Mouse (Mus musculus): ENCODE data around the gene Lypd5. TPM values are rescaled to one million over a fixed set of nuclear protein-coding genes. Genes with fewer than 3 reads are reported as not detected.

The Lypd5 gene
- polyA plus RNA-seq, 1 experiment from 2014 or later: not detected

GRCm38 (mm10) chr7:24368946-24369345 lies 19.9 kb downstream of the Lypd5 start:
- peaks cover 9% of the 10 kb centered on the region for H3K4me1 ChIP-seq (replicated peaks; ENCODE audit: control insufficient read depth, insufficient read depth, low read length)
- no peaks in the 10 kb centered on the region for H3K27me3 ChIP-seq (replicated peaks; ENCODE audit: control insufficient read depth, insufficient read depth, low read length)
- ATAC-seq: no peak
- H3K36me3 ChIP-seq (ENCODE audit: control insufficient read depth, insufficient read depth): no peaks in the 10 kb centered on the region
- H3K4me2 ChIP-seq (ENCODE audit: low read length): no peak overlapping the region
- no peak overlapping the region for H3K9ac ChIP-seq (replicated peaks; ENCODE audit: low read depth, low read length)
- H3K27ac ChIP-seq (ENCODE audit: low read length): no peak overlapping the region
- no peak overlapping the region for H3K4me3 ChIP-seq (replicated peaks; ENCODE audit: low read length)
- no peaks in the 10 kb centered on the region for H3K9me3 ChIP-seq (ENCODE audit: control insufficient read depth, low read length)
- WGBS: 89% methylated on average over 7 of the region's 7 CpGs

GRCm38 (mm10) chr7:24369731-24370541 lies 20.9 kb downstream of the Lypd5 start, which contains the start of gene Kcnn4:
Kcnn4 (plus strand) TSS chr7:24370263.
- Histone ChIP-seq H3K4me2 (ENCODE audit: low read length) (no peak within 1 kb of the TSS), H3K9me3 (ENCODE audit: control insufficient read depth, low read length) (no peaks in the 10 kb centered on the region), H3K9ac (replicated peaks; ENCODE audit: low read depth, low read length) (no peak within 1 kb of the TSS), H3K27ac (ENCODE audit: low read length) (no peak within 1 kb of the TSS), H3K4me1 (replicated peaks; ENCODE audit: control insufficient read depth, insufficient read depth, low read length) (peaks cover 8% of the 10 kb centered on the region), H3K27me3 (replicated peaks; ENCODE audit: control insufficient read depth, insufficient read depth, low read length) (no peaks in the 10 kb centered on the region), H3K36me3 (ENCODE audit: control insufficient read depth, insufficient read depth) (no peaks in the 10 kb centered on the region), H3K4me3 (replicated peaks; ENCODE audit: low read length) (no peak within 1 kb of the TSS)
- WGBS: 43% methylated on average over 23 of the region's 23 CpGs
- no peak for ATAC-seq

DNA sequence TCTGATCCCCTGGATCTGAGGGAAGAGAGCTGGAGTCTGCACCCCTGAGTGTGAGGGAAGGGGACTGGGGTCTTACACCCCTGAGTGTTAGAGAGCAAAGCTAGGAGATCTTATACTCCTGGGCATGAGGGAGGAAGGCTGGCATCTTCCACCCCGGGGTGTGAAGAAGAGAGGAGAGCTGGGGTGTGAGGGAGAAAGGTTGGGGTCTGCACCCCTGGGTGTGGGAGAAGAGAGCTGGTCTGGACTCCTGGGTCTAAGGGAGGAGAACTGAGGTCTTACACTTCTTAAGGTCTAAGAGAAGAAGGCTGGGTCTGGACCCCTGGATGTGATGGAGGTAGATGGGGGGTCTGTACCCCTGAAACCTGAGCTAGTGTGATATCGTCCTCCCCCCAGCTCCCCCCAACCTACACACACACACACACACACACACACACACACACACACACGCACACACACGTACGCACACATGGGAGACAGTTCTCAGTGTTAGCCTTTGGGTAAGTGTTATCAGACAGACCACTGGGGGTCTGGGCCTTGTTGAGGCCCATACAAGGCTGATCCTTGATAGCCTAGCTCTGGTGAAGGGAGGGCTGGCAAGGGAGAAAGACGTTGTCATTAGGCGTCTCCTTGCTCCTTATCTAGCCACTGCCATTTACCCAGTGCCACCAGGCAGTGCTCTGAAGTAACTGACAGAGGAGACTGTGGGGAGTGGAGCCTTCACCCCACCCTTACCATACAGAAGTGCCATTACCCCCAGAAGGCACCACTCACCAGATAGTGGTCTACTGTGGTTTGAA lies 22.2 kb downstream of the Lypd5 start:
- Histone ChIP-seq H3K9me3 (ENCODE audit: control insufficient read depth, low read length) (no peaks in the 10 kb centered on the region), H3K9ac (replicated peaks; ENCODE audit: low read depth, low read length) (no peak overlapping the region), H3K36me3 (ENCODE audit: control insufficient read depth, insufficient read depth) (no peaks in the 10 kb centered on the region), H3K4me3 (replicated peaks; ENCODE audit: low read length) (no peak overlapping the region), H3K4me1 (replicated peaks; ENCODE audit: control insufficient read depth, insufficient read depth, low read length) (peaks cover 7% of the 10 kb centered on the region), H3K27ac (ENCODE audit: low read length) (no peak overlapping the region), H3K27me3 (replicated peaks; ENCODE audit: control insufficient read depth, insufficient read depth, low read length) (no peaks in the 10 kb centered on the region), H3K4me2 (ENCODE audit: low read length) (no peak overlapping the region)
- WGBS: 90% methylated on average over 7 of the region's 7 CpGs
- no peak for ATAC-seq

GRCm38 (mm10) chr7:24371809-24372145 lies 22.8 kb downstream of the Lypd5 start:
- no peak overlapping the region for H3K4me2 ChIP-seq (ENCODE audit: low read length)
- no peak for ATAC-seq
- no peak overlapping the region for H3K4me3 ChIP-seq (replicated peaks; ENCODE audit: low read length)
- H3K9ac ChIP-seq (replicated peaks; ENCODE audit: low read depth, low read length): no peak overlapping the region
- 64% methylated on average over 3 of the region's 3 CpGs for WGBS
- peaks cover 7% of the 10 kb centered on the region for H3K4me1 ChIP-seq (replicated peaks; ENCODE audit: control insufficient read depth, insufficient read depth, low read length)
- H3K36me3 ChIP-seq (ENCODE audit: control insufficient read depth, insufficient read depth): no peaks in the 10 kb centered on the region
- H3K27me3 ChIP-seq (replicated peaks; ENCODE audit: control insufficient read depth, insufficient read depth, low read length): no peaks in the 10 kb centered on the region; the same call in 1 of the 2 replicates
- no peaks in the 10 kb centered on the region for H3K9me3 ChIP-seq (ENCODE audit: control insufficient read depth, low read length)
- H3K27ac ChIP-seq (ENCODE audit: low read length): no peak overlapping the region

GRCm38 (mm10) chr7:24372300-24372699 lies 23.3 kb downstream of the Lypd5 start:
- H3K36me3 ChIP-seq (ENCODE audit: control insufficient read depth, insufficient read depth): no peaks in the 10 kb centered on the region
- H3K9ac ChIP-seq (replicated peaks; ENCODE audit: low read depth, low read length): no peak overlapping the region
- no peak overlapping the region for H3K27ac ChIP-seq (ENCODE audit: low read length)
- peaks cover 12% of the 10 kb centered on the region for H3K4me1 ChIP-seq (replicated peaks; ENCODE audit: control insufficient read depth, insufficient read depth, low read length)
- no peak overlapping the region for H3K4me3 ChIP-seq (replicated peaks; ENCODE audit: low read length)
- H3K9me3 ChIP-seq (ENCODE audit: control insufficient read depth, low read length): no peaks in the 10 kb centered on the region
- 86% methylated on average over 10 of the region's 11 CpGs for WGBS
- peaks cover 3% of the 10 kb centered on the region; the same call in 1 of the 2 replicates for H3K27me3 ChIP-seq (replicated peaks; ENCODE audit: control insufficient read depth, insufficient read depth, low read length)
- ATAC-seq: no peak
- H3K4me2 ChIP-seq (ENCODE audit: low read length): no peak overlapping the region

- no peak overlapping the region for H3K4me3 ChIP-seq (replicated peaks; ENCODE audit: low read length)
- H3K27ac ChIP-seq (ENCODE audit: low read length): no peak overlapping the region
- H3K36me3 ChIP-seq (ENCODE audit: control insufficient read depth, insufficient read depth): no peaks in the 10 kb centered on the region
- H3K27me3 ChIP-seq (replicated peaks; ENCODE audit: control insufficient read depth, insufficient read depth, low read length): peaks cover 5% of the 10 kb centered on the region; the same call in 1 of the 2 replicates
- H3K4me1 ChIP-seq (replicated peaks; ENCODE audit: control insufficient read depth, insufficient read depth, low read length): peaks cover 14% of the 10 kb centered on the region
- no peak overlapping the region for H3K4me2 ChIP-seq (ENCODE audit: low read length)
- no peaks in the 10 kb centered on the region for H3K9me3 ChIP-seq (ENCODE audit: control insufficient read depth, low read length)
- no peak overlapping the region for H3K9ac ChIP-seq (replicated peaks; ENCODE audit: low read depth, low read length)
- 76% methylated on average over 4 of the region's 4 CpGs for WGBS
- no peak for ATAC-seq
Measured at GRCm38 (mm10) chr7:24372786-24373185, 23.8 kb downstream of the Lypd5 start.

DNA sequence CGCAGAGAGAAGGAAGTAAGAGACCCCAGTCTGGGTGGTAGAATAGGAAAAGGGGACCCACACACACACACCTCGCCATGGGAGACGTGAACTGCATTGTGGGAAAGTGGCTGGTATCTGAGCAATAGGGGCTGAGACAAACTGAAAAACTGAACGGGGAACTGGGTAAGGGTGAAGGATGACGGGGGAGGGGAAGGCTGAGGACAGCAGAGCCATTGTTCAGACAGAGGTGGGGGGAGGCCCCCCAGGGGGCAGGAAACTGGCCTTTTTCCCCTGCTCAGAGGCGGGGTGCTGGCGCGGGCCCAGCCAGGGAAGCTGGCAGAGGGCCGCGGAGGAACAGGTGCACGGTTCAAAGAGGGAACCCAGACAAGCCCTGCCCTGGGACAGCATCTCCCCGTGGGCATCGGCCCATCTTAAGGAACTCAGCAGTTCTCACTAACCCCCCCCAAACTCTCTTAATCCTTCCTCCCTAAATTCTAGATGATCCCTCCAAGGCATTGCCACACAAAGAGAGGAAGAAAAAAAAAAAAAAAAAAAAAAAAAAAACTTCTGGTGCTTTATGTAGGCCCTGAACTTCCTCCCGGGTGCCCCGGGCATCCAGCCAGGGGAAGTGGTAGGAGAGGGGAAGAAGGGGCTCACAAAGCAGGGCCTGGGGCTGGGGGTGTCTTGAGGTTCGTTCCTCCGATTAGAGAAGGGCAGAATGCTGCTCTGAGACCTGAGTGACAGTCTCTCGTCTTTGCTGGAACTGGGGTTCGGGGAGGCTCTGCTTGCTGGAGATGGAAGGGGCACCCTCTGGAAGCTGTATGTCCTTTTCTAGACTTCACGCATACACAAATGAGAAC lies 24.8 kb downstream of the Lypd5 start:
- peak overlapping the region; percentile 29; the same call in 1 of the 2 replicates for H3K9ac ChIP-seq (replicated peaks; ENCODE audit: low read depth, low read length)
- H3K4me2 ChIP-seq (ENCODE audit: low read length): peak overlapping the region; percentile 24; the same call in 1 of the 2 replicates
- H3K36me3 ChIP-seq (ENCODE audit: control insufficient read depth, insufficient read depth): no peaks in the 10 kb centered on the region
- H3K9me3 ChIP-seq (ENCODE audit: control insufficient read depth, low read length): no peaks in the 10 kb centered on the region
- peaks cover 14% of the 10 kb centered on the region for H3K4me1 ChIP-seq (replicated peaks; ENCODE audit: control insufficient read depth, insufficient read depth, low read length)
- peaks cover 5% of the 10 kb centered on the region; the same call in 1 of the 2 replicates for H3K27me3 ChIP-seq (replicated peaks; ENCODE audit: control insufficient read depth, insufficient read depth, low read length)
- H3K27ac ChIP-seq (ENCODE audit: low read length): peak overlapping the region; percentile 28
- no peak overlapping the region for H3K4me3 ChIP-seq (replicated peaks; ENCODE audit: low read length)
- peak; percentile 61; the same call in 1 of the 2 replicates for ATAC-seq
- WGBS: 18% methylated on average over 17 of the region's 20 CpGs

GRCm38 (mm10) chr7:24376456-24376855 lies 27.5 kb downstream of the Lypd5 start:
- Histone ChIP-seq H3K4me3 (replicated peaks; ENCODE audit: low read length) (no peak overlapping the region), H3K27me3 (replicated peaks; ENCODE audit: control insufficient read depth, insufficient read depth, low read length) (peaks cover 5% of the 10 kb centered on the region; the same call in 1 of the 2 replicates), H3K9me3 (ENCODE audit: control insufficient read depth, low read length) (no peaks in the 10 kb centered on the region), H3K36me3 (ENCODE audit: control insufficient read depth, insufficient read depth) (no peaks in the 10 kb centered on the region), H3K4me1 (replicated peaks; ENCODE audit: control insufficient read depth, insufficient read depth, low read length) (peaks cover 14% of the 10 kb centered on the region), H3K9ac (replicated peaks; ENCODE audit: low read depth, low read length) (no peak overlapping the region), H3K4me2 (ENCODE audit: low read length) (no peak overlapping the region), H3K27ac (ENCODE audit: low read length) (no peak overlapping the region)
- 88% methylated on average over 8 of the region's 8 CpGs for WGBS
- ATAC-seq: no peak

All from forebrain, embryonic 16.5 days (tissue).